Mouse (Mus musculus): ENCODE results near the gene Nacad.

Gene Nacad

GRCm38 (mm10) chr11:6581560-6581959, 24.3 kb downstream of the Nacad start:
- peak in 1 of 2 experiments; percentile 74 for DNase-seq (ENCODE audit: low spot score in 2 of 2)

- DNase-seq (ENCODE audit: low spot score in 2 of 2), result no peak
These were observed 25.6 kb downstream of the Nacad start for GRCm38 (mm10) chr11:6580065-6580750.

- DNase-seq (ENCODE audit: low spot score in 2 of 2), result no peak
These were observed 26.5 kb downstream of the Nacad start for GRCm38 (mm10) chr11:6579361-6579760.

GRCm38 (mm10) chr11:6576151-6576550, 29.7 kb downstream of the Nacad start:
- no peak for DNase-seq (ENCODE audit: low spot score in 2 of 2)

- DNase-seq (ENCODE audit: low spot score in 2 of 2), result no peak
These were observed 36.5 kb downstream of the Nacad start for GRCm38 (mm10) chr11:6569410-6569777.

GRCm38 (mm10) chr11:6568584-6569409, 37.1 kb downstream of the Nacad start:
- DNase-seq (ENCODE audit: low spot score in 2 of 2), result no peak

- DNase-seq (ENCODE audit: low spot score in 2 of 2), result no peak
These were observed 37.9 kb downstream of the Nacad start for GRCm38 (mm10) chr11:6567951-6568350.

- peak; percentile 23 to 45 for DNase-seq (ENCODE audit: low spot score in 2 of 2)
These were observed 39.4 kb downstream of the Nacad start for GRCm38 (mm10) chr11:6566496-6566895.

GRCm38 (mm10) chr11:6563201-6563600, 42.7 kb downstream of the Nacad start:
- DNase-seq (ENCODE audit: low spot score in 2 of 2), result no peak

GRCm38 (mm10) chr11:6562359-6562758, 43.5 kb downstream of the Nacad start:
- peak; percentile 38 to 47 for DNase-seq (ENCODE audit: low spot score in 2 of 2)

GRCm38 (mm10) chr11:6561474-6561873, 44.4 kb downstream of the Nacad start:
- DNase-seq (ENCODE audit: low spot score in 2 of 2), result no peak

- peak; percentile 44 to 55 for DNase-seq (ENCODE audit: low spot score in 2 of 2)
These were observed 45.0 kb downstream of the Nacad start for GRCm38 (mm10) chr11:6560655-6561360.

- peak; percentile 23 to 31 for DNase-seq (ENCODE audit: low spot score in 2 of 2)
These were observed 45.9 kb downstream of the Nacad start for GRCm38 (mm10) chr11:6559996-6560395.

GRCm38 (mm10) chr11:6558234-6558633, 47.6 kb downstream of the Nacad start:
- no peak for DNase-seq (ENCODE audit: low spot score in 2 of 2)

GRCm38 (mm10) chr11:6550201-6550600, 55.7 kb downstream of the Nacad start:
- no peak for DNase-seq (ENCODE audit: low spot score in 2 of 2)

GRCm38 (mm10) chr11:6549770-6550169, 56.1 kb downstream of the Nacad start:
- DNase-seq (ENCODE audit: low spot score in 2 of 2), result no peak
